Mouse (Mus musculus) heart, embryonic 10.5 days (tissue): ENCODE data around the gene Olfr1000. TPM values are rescaled to one million over a fixed set of nuclear protein-coding genes. Genes with fewer than 3 reads are reported as not detected.
"Not testable (repeated sequence)": the region's sequence is repeated elsewhere in the genome, so short reads cannot be mapped to it uniquely, and the experiment has no call there.

Source experiments
- DNase-seq: peaks from one replicate; pipeline ENCODE4 v3.0.0-alpha.2; 2017; ENCODE audit warnings: low spot score
- H3K27ac ChIP-seq: fragments of 300-500 bp; sonication (generic); 2 replicates; pipeline ENCODE4 v1.5.1; 2016; ENCODE audit warnings: mild to moderate bottlenecking
- H3K27me3 ChIP-seq: fragments of 300-500 bp; sonication (generic); 2 replicates; pipeline ENCODE4 v1.6.1; 2016; ENCODE audit warnings: mild to moderate bottlenecking; ENCODE audit not compliant: poor library complexity, insufficient read depth, severe bottlenecking
- H3K36me3 ChIP-seq: fragments of 300-500 bp; sonication (generic); 2 replicates; pipeline ENCODE4 v1.6.1; 2016; ENCODE audit warnings: mild to moderate bottlenecking, moderate library complexity
- H3K4me1 ChIP-seq: fragments of 300-500 bp; sonication (generic); 2 replicates; pipeline ENCODE4 v1.6.1; 2016; ENCODE audit warnings: mild to moderate bottlenecking
- H3K4me3 ChIP-seq: fragments of 300-500 bp; sonication (generic); 2 replicates; pipeline ENCODE4 v1.5.1; 2016; ENCODE audit warnings: mild to moderate bottlenecking, moderate library complexity
- H3K9me3 ChIP-seq: fragments of 300-500 bp; sonication (generic); 2 replicates; pipeline ENCODE4 v1.6.1; 2016; ENCODE audit warnings: mild to moderate bottlenecking, moderate library complexity
- WGBS: fragments of 180-500 bp; shearing (Covaris S2); methylation state at CpG from one replicate; pipeline ENCODE4 v1.1.7; 2016; 5-methylcytosine and 5-hydroxymethylcytosine counted together
- polyA plus RNA-seq: library from polyadenylated mRNA; unstranded; fragments of >200 nt; fragmentation: Nextera tagmentation; extraction: Ambion mirVana; gene quantifications from 2 replicates; pipeline ENCODE4 v1.2.1, GENCODE M21; 2016

Olfr1000 gene
- polyA plus RNA-seq = not detected in 2 replicates

DNA sequence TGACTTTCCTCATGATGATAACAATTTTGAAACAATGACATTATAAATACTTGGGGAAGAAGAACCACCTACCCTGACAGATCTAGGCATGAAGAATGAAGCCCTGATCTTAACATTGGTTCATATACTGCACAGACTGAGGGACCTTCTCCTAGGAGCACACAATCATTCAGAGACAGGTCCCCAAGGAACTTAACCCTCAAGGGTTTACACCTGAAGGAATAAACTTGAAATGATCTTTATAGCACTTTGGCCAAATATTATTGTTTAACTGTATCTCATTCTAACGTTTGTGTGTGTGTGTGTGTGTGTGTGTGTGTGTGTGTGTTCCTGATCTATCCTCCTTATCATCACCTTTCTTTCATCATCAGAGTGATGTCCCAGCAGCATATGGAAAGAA is at the start of gene Olfr1000:
Gene Olfr1000, minus strand, starts transcription at position 101 of the 400 bp plus-strand sequence.
- no peaks in the 10 kb centered on the region for H3K9me3 ChIP-seq
- H3K27ac ChIP-seq = no peak within 1 kb of the TSS
- WGBS = 57% methylated on average over 1 of the region's 1 CpGs
- DNase-seq = no peak
- H3K36me3 ChIP-seq = no peaks in the 10 kb centered on the region
- H3K4me3 ChIP-seq = no peak within 1 kb of the TSS
- H3K4me1 ChIP-seq = no peaks in the 10 kb centered on the region
- H3K27me3 ChIP-seq = no peaks in the 10 kb centered on the region

DNA sequence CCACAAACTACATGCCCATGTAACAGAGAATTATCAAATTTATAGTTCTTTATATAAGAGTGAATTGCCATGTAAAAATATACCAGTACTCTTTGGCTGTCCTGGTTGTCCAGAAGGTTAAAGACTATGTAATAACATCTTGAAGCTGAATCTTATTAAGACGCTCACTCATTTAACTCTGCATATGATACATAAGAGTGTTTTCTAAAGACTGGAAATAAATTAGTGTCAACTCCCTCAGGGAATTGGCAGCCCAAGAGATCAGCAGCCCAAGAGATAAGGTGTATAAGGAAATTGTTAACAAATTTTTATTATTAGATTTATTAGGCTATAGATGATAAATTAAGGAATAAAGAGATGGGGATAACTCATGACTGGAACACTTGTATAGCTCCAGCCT is 38.9 kb upstream of the Olfr1000 start, which contains the start of gene Olfr1002:
Gene Olfr1002, minus strand, starts transcription at position 101 of the 400 bp plus-strand sequence.
- H3K27me3 ChIP-seq = no peaks in the 10 kb centered on the region
- no peak within 1 kb of the TSS for H3K27ac ChIP-seq
- H3K36me3 ChIP-seq = no peaks in the 10 kb centered on the region
- H3K4me1 ChIP-seq = no peaks in the 10 kb centered on the region
- no peaks in the 10 kb centered on the region for H3K9me3 ChIP-seq
- no peak within 1 kb of the TSS for H3K4me3 ChIP-seq
- WGBS = 96% methylated on average over 1 of the region's 1 CpGs
- no peak for DNase-seq

DNA sequence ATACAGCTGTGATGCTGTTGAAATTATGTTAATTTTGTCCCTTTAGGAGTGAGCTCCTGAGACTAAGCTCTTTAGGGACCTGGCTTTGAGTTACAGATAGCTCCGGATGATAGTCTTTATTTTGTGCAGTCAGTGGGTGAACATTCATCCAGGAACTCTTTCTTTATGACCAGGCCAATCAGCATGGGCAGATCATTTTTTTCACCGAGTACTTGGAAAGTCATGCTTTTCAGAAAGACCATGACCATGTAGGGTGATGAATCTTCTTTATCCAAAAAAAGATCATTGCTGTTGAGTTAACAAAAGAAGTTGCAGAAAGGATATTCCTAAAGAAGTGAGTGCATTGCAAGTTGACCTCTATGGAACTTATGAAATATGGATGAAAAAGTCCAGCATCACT is 23.1 kb downstream of the Olfr1000 start, which contains the start of gene Olfr998:
Gene Olfr998, plus strand, starts transcription at position 301 of the 400 bp plus-strand sequence.
- not testable (repeated sequence) for H3K27ac ChIP-seq, DNase-seq, H3K9me3 ChIP-seq, H3K27me3 ChIP-seq, H3K4me3 ChIP-seq, H3K4me1 ChIP-seq, H3K36me3 ChIP-seq
- 79% methylated on average over 2 of the region's 2 CpGs for WGBS

DNA sequence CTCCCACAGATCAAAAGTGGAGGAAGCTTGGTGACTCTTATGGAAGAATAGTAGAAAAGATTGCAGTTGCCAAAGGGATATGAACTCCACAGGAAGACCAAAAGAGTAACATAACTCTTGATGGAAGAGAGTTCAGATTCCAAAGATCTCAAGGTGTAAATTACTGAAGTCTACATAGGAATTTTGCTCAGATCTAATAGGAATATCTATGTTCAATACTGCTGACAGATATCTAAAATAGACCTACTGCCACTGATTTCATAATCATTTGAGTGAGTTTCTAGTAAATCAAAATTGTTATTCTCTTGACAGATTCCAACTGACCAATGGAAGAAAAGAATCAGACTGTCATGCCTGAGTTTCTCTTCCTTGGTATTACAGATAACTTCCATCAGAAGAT is 32.8 kb downstream of the Olfr1000 start, which contains the start of gene Olfr996:
Gene Olfr996, plus strand, starts transcription at position 301 of the 400 bp plus-strand sequence.
- Histone ChIP-seq H3K36me3 (no peaks in the 10 kb centered on the region), H3K27me3 (no peaks in the 10 kb centered on the region), H3K4me1 (no peaks in the 10 kb centered on the region), H3K9me3 (no peaks in the 10 kb centered on the region), H3K4me3 (no peak within 1 kb of the TSS), H3K27ac (no peak within 1 kb of the TSS)
- DNase-seq = no peak

DNA sequence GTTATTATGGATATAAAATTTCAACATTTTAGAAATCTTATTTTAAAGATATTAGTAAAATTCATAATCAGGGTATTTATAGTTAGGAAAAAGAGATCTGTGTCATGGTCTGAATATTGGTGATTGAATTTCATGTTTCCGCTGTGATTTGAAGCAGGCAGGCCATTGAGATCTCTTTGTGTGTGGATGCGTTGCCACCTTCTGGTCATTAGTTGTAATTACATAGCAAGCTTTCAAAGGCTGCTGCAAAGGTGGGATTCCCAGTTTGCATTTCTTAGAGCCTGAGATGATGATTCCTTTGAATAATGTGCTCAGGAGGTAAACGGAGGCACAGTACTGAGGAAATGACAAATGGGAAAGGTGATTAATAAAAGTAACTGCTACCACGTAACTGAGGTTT is 50.5 kb downstream of the Olfr1000 start:
- Histone ChIP-seq H3K27ac (no peak overlapping the region), H3K27me3 (no peaks in the 10 kb centered on the region), H3K4me1 (no peaks in the 10 kb centered on the region), H3K9me3 (no peaks in the 10 kb centered on the region), H3K36me3 (no peaks in the 10 kb centered on the region), H3K4me3 (no peak overlapping the region)
- DNase-seq = no peak
- 25% methylated on average over 4 of the region's 4 CpGs for WGBS

DNA sequence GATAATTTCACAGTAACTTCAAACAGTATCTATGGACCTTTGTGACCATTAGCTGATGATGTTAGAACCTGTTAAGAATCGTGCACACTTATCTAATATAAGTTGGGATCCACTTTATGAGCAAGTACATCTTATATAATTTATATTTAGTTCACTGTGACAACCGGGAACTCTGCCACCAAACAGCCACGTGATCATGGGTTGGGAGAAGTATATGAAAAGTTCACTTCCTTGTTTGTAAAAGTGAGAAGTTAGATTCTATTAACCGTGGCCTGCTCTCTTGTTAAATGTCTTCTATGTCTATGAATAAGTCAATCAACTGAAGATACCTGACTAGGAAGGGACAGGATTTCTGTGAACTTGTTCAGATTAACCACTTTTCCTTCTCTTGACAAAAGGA is 51.5 kb downstream of the Olfr1000 start:
- Histone ChIP-seq H3K27ac (no peak overlapping the region), H3K9me3 (no peaks in the 10 kb centered on the region), H3K4me3 (no peak overlapping the region), H3K27me3 (no peaks in the 10 kb centered on the region), H3K4me1 (no peaks in the 10 kb centered on the region), H3K36me3 (no peaks in the 10 kb centered on the region)
- 61% methylated on average over 4 of the region's 4 CpGs for WGBS
- DNase-seq = no peak

Other genes starting within 250 kb of the Olfr1000 start
- gene Olfr988, start 248.7 kb downstream of the Olfr1000 start, polyA plus RNA-seq = not detected in 2 replicates
- gene Olfr992, start 202.4 kb downstream of the Olfr1000 start, polyA plus RNA-seq = not detected in 2 replicates
- gene Olfr993, start 197.0 kb downstream of the Olfr1000 start, polyA plus RNA-seq = not detected in 2 replicates
- not detected in 2 replicates for gene Olfr994, start 175.5 kb downstream of the Olfr1000 start, polyA plus RNA-seq
- not detected in 2 replicates for gene Olfr995, start 168.3 kb downstream of the Olfr1000 start, polyA plus RNA-seq
- gene 4833423E24Rik, start 92.9 kb downstream of the Olfr1000 start, polyA plus RNA-seq = not detected in 2 replicates
- gene Olfr996, start 32.7 kb downstream of the Olfr1000 start, polyA plus RNA-seq = not detected in 2 replicates
- gene Olfr998, start 23.0 kb downstream of the Olfr1000 start, polyA plus RNA-seq = not detected in 2 replicates
- gene Olfr1002, start 38.8 kb upstream of the Olfr1000 start, polyA plus RNA-seq = not detected in 2 replicates
- gene Olfr154, start 52.6 kb upstream of the Olfr1000 start, polyA plus RNA-seq = not detected in 2 replicates
- gene Olfr1006, start 66.9 kb upstream of the Olfr1000 start, polyA plus RNA-seq = not detected in 2 replicates
- gene Olfr1008, start 77.5 kb upstream of the Olfr1000 start, polyA plus RNA-seq = not detected in 2 replicates
- gene Olfr1009, start 103.5 kb upstream of the Olfr1000 start, polyA plus RNA-seq = not detected in 2 replicates
- gene Olfr1012, start 150.9 kb upstream of the Olfr1000 start, polyA plus RNA-seq = not detected in 2 replicates
- gene Olfr1013, start 155.2 kb upstream of the Olfr1000 start, polyA plus RNA-seq = not detected in 2 replicates
- gene Olfr1014, start 160.8 kb upstream of the Olfr1000 start, polyA plus RNA-seq = not detected in 2 replicates
- gene Olfr1015, start 170.1 kb upstream of the Olfr1000 start, polyA plus RNA-seq = not detected in 2 replicates
- gene Olfr1016, start 190.6 kb upstream of the Olfr1000 start, polyA plus RNA-seq = not detected in 2 replicates
- not detected in 2 replicates for gene Olfr1018, start 206.6 kb upstream of the Olfr1000 start, polyA plus RNA-seq
- gene Olfr1019, start 233.6 kb upstream of the Olfr1000 start, polyA plus RNA-seq = not detected in 2 replicates
- gene Olfr1020, start 235.1 kb upstream of the Olfr1000 start, polyA plus RNA-seq = not detected in 2 replicates